Mouse (Mus musculus) neural tube, embryonic 14.5 days (tissue): Measurements from ENCODE around the gene Lipe. TPM values are rescaled to one million over a fixed set of nuclear protein-coding genes. Genes with fewer than 3 reads are reported as not detected.

Experiments used
- ATAC-seq: fragments of 200-750 bp; cut with Nextera tagmentation; 2 replicates; pipeline ENCODE4 v1.8.0; 2017; ENCODE audit warnings: low read depth, mild to moderate bottlenecking, moderate TSS enrichment, moderate library complexity
- H3K27ac ChIP-seq: fragments of 300-500 bp; sonication (generic); 2 replicates; pipeline ENCODE4 v1.5.1; 2014; ENCODE audit warnings: low read depth, mild to moderate bottlenecking, control low read depth, low read length, moderate library complexity, mixed read lengths
- H3K27me3 ChIP-seq: fragments of 300-500 bp; sonication (generic); 2 replicates; pipeline ENCODE4 v1.6.1; 2014; ENCODE audit warnings: low read length; ENCODE audit not compliant: control insufficient read depth, insufficient read depth
- H3K36me3 ChIP-seq: fragments of 300-500 bp; sonication (generic); 2 replicates; pipeline ENCODE4 v1.6.1; 2014; ENCODE audit warnings: low read length, mixed read lengths; ENCODE audit not compliant: control insufficient read depth, insufficient read depth
- H3K4me1 ChIP-seq: fragments of 300-500 bp; sonication (generic); 2 replicates; pipeline ENCODE4 v1.6.1; 2014; ENCODE audit warnings: low read length; ENCODE audit not compliant: control insufficient read depth, insufficient read depth
- H3K4me2 ChIP-seq: fragments of 300-500 bp; sonication (generic); 2 replicates; pipeline ENCODE4 v1.6.1; 2014; ENCODE audit warnings: mild to moderate bottlenecking, low read depth, low read length, control low read depth
- H3K4me3 ChIP-seq: fragments of 300-500 bp; sonication (generic); 2 replicates; pipeline ENCODE4 v1.5.1; 2014; ENCODE audit warnings: low read depth, low read length, control low read depth, mixed read lengths
- H3K9ac ChIP-seq: fragments of 300-500 bp; sonication (generic); replicated peaks from 2 replicates; pipeline ENCODE4 v1.6.1; 2014; ENCODE audit warnings: low read depth, mild to moderate bottlenecking, control low read depth, low read length, mixed read lengths
- H3K9me3 ChIP-seq: fragments of 300-500 bp; sonication (generic); 2 replicates; pipeline ENCODE4 v1.6.1; 2016; ENCODE audit warnings: low read length; ENCODE audit not compliant: control insufficient read depth
- WGBS: fragments of 180-500 bp; shearing (Covaris S2); extraction: QIAGEN DNeasy Blood & Tissue Kit; methylation state at CpG from one replicate; pipeline ENCODE4 v1.1.7; 2014; 5-methylcytosine and 5-hydroxymethylcytosine counted together
- polyA plus RNA-seq: library from polyadenylated mRNA; unstranded; fragments of >200 nt; fragmentation: Nextera tagmentation; extraction: Ambion mirVana; gene quantifications from 2 replicates; pipeline ENCODE4 v1.2.1, GENCODE M21; 2014

The Lipe gene
- polyA plus RNA-seq, 1 experiment from 2014 or later: 6.5 TPM

- Histone ChIP-seq H3K4me3 (no peak overlapping the region), H3K9me3 (no peaks in the 10 kb centered on the region), H3K27ac (no peak overlapping the region), H3K4me2 (no peak overlapping the region), H3K9ac (no peak overlapping the region), H3K36me3 (peaks cover 49% of the 10 kb centered on the region), H3K27me3 (no peaks in the 10 kb centered on the region), H3K4me1 (peaks cover under 1% of the 10 kb centered on the region; the same call in 1 of the 2 replicates)
- ATAC-seq: no peak
- WGBS: 92% methylated on average over 9 of the region's 9 CpGs
Observed at GRCm38 (mm10) chr7:25384818-25385217, 13.7 kb downstream of the Lipe start.

GRCm38 (mm10) chr7:25384318-25384717 is 14.2 kb downstream of the Lipe start:
- Histone ChIP-seq H3K4me3 (no peak overlapping the region), H3K9me3 (no peaks in the 10 kb centered on the region), H3K9ac (no peak overlapping the region), H3K36me3 (peaks cover 49% of the 10 kb centered on the region), H3K4me2 (no peak overlapping the region), H3K4me1 (no peaks in the 10 kb centered on the region), H3K27ac (no peak overlapping the region), H3K27me3 (no peaks in the 10 kb centered on the region)
- 93% methylated on average over 13 of the region's 13 CpGs for WGBS
- ATAC-seq: no peak

GRCm38 (mm10) chr7:25383891-25384290 is 14.6 kb downstream of the Lipe start:
- Histone ChIP-seq H3K27me3 (no peaks in the 10 kb centered on the region), H3K27ac (no peak overlapping the region), H3K4me3 (no peak overlapping the region), H3K36me3 (peaks cover 49% of the 10 kb centered on the region), H3K9me3 (no peaks in the 10 kb centered on the region), H3K4me1 (no peaks in the 10 kb centered on the region), H3K9ac (no peak overlapping the region), H3K4me2 (no peak overlapping the region)
- WGBS: 83% methylated on average over 4 of the region's 4 CpGs
- ATAC-seq: no peak

- Histone ChIP-seq H3K4me3 (no peak overlapping the region), H3K36me3 (peaks cover 48% of the 10 kb centered on the region), H3K9ac (no peak overlapping the region), H3K9me3 (no peaks in the 10 kb centered on the region), H3K27me3 (no peaks in the 10 kb centered on the region), H3K27ac (no peak overlapping the region), H3K4me2 (no peak overlapping the region), H3K4me1 (no peaks in the 10 kb centered on the region)
- WGBS: 91% methylated on average over 7 of the region's 7 CpGs
- ATAC-seq: no peak
Observed at GRCm38 (mm10) chr7:25383385-25383784, 15.1 kb downstream of the Lipe start.

- peaks cover 40% of the 10 kb centered on the region for H3K36me3 ChIP-seq
- H3K9ac ChIP-seq: no peak overlapping the region
- no peak for ATAC-seq
- H3K27ac ChIP-seq: no peak overlapping the region
- H3K9me3 ChIP-seq: no peaks in the 10 kb centered on the region
- H3K4me3 ChIP-seq: no peak overlapping the region
- H3K4me1 ChIP-seq: no peaks in the 10 kb centered on the region
- H3K27me3 ChIP-seq: no peaks in the 10 kb centered on the region
- no peak overlapping the region for H3K4me2 ChIP-seq
Observed at GRCm38 (mm10) chr7:25382541-25382940, 16.0 kb downstream of the Lipe start.

DNA sequence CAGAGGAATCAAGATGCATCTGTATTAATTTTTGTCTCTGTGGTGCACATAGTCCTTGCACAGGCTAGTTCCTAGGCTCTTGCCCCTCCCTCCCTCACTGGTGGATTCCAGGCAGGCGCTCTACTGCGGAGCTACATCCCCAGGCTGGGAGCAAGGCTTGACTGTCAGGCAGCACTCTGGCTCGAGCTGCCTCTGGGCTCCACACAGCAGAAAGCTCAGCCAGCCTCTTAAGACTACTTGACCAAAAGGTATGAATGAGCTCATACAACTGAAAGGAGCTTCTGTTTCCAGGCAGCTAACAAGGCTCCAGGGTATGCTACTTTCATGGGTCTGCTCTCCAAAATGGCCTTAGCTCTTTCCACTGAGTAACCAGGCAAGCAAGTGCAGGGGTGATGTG is 17.2 kb downstream of the Lipe start:
- peaks cover 6% of the 10 kb centered on the region; the same call in 1 of the 2 replicates for H3K4me1 ChIP-seq
- no peak overlapping the region for H3K4me2 ChIP-seq
- H3K9me3 ChIP-seq: no peaks in the 10 kb centered on the region
- ATAC-seq: no peak
- H3K9ac ChIP-seq: no peak overlapping the region
- H3K36me3 ChIP-seq: peaks cover 36% of the 10 kb centered on the region
- H3K4me3 ChIP-seq: no peak overlapping the region
- no peaks in the 10 kb centered on the region for H3K27me3 ChIP-seq
- 53% methylated on average over 3 of the region's 3 CpGs for WGBS
- H3K27ac ChIP-seq: no peak overlapping the region

- Histone ChIP-seq H3K27ac (no peak overlapping the region), H3K9me3 (no peaks in the 10 kb centered on the region), H3K27me3 (no peaks in the 10 kb centered on the region), H3K4me1 (peaks cover 6% of the 10 kb centered on the region; the same call in 1 of the 2 replicates), H3K4me2 (no peak overlapping the region), H3K9ac (no peak overlapping the region), H3K4me3 (no peak overlapping the region), H3K36me3 (peaks cover 34% of the 10 kb centered on the region)
- no peak for ATAC-seq
- 68% methylated on average over 18 of the region's 18 CpGs for WGBS
Observed at GRCm38 (mm10) chr7:25380392-25381283, 17.9 kb downstream of the Lipe start.

DNA sequence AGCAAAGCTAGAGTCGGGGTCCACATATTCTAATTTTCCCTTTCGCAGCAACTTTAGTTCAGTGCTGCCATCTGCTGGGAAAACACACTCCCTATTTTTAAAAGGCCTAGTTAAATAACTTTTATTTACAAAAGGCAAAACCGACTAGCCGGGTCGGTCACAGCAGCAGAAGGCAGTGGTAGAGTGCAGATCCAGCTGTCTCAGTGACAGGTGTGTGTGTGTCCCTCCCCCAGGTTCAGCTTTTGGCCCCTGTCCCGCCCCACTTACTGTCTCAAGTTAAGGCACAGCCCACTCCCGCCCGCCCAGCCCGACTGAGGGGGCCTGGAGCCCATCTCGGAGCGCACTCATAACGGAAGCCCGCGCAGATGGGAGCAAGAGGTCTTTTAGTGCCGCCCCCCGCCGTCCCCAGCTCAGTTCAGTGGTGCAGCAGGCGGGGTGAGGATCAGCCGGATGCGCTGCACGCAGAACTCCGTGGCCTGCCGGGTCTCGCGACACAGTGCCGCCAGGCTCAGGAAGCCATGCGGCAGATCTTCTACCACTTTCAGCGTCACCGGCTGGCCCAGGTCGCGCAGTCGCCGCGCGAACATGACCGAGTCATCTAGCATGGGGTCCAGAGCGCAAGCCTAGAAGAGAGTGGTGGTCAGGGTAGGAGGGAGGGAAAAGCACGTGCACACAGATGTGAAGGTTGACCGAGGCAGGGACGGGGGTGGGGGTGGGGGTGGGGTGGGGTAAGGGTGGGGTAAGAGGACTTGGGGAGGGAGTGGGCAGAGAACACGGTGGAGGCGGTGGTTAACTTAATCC is 18.8 kb downstream of the Lipe start:
- no peaks in the 10 kb centered on the region for H3K9me3 ChIP-seq
- peak; percentile 28; the same call in 1 of the 2 replicates for ATAC-seq
- peaks cover 6% of the 10 kb centered on the region; the same call in 1 of the 2 replicates for H3K4me1 ChIP-seq
- peaks cover 25% of the 10 kb centered on the region for H3K36me3 ChIP-seq
- H3K4me2 ChIP-seq: peak overlapping the region; percentile 36
- H3K9ac ChIP-seq: 0 out of 2 replicates have a peak overlapping the region, but pooled peaks have one; percentile 17
- H3K4me3 ChIP-seq: peak overlapping the region; percentile 11; the same call in 1 of the 2 replicates
- no peaks in the 10 kb centered on the region for H3K27me3 ChIP-seq
- 2% methylated on average over 40 of the region's 42 CpGs for WGBS
- H3K27ac ChIP-seq: no peak overlapping the region
